Mouse (Mus musculus): ENCODE results near the gene Ifnz. TPM values are rescaled to one million over a fixed set of nuclear protein-coding genes. Genes with fewer than 3 reads are reported as not detected.
A peak's percentile ranks its signal among the peaks of the same experiment; 100 is the strongest.
"Not testable (repeated sequence)": the region's sequence is repeated elsewhere in the genome, so short reads cannot be mapped to it uniquely, and the experiment has no call there.

Ifnz gene
- polyA plus RNA-seq, 1 experiment from 2014 or later, result not detected

GRCm38 (mm10) chr4:88793936-88794675 lies 12.2 kb downstream of the Ifnz start, which contains the start of gene Gm13275:
TSS of gene Gm13275 (plus strand) at chr4:88794487.
- 0% methylated on average over 8 of the region's 52 CpGs for WGBS
- not testable (repeated sequence) for H3K4me3 ChIP-seq; H3K4me1 ChIP-seq; H3K27ac ChIP-seq; ATAC-seq (ENCODE audit: low FRiP score); H3K9ac ChIP-seq; H3K36me3 ChIP-seq; H3K4me2 ChIP-seq (replicated peaks); H3K9me3 ChIP-seq (replicated peaks); H3K27me3 ChIP-seq

DNA sequence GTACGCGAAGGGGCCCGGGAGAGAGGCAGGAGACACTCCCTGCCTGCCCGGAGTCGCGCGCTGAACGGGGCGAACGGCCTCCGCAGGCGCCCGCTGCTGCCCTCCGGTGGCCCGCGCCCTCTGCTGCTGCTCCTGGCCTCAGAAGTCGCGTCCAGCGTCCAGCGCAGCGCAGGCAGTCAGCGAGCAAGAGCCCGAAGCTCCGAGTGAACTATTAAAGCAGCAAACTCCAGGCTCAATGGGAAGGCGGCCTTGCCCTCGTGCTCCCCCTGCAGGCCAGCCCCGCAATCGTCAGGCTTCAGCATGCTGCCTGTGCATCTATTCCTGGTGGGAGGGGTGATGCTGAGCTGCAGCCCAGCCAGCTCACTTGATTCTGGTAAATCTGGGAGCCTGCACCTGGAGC lies 15.2 kb downstream of the Ifnz start, which contains the start of gene Gm13279:
Gm13279 (plus strand) TSS at position 301 of the 400 bp plus-strand sequence.
- no CpG with 5 or more reads among the region's 28 CpGs for WGBS
- H3K27ac ChIP-seq; ATAC-seq (ENCODE audit: low FRiP score): not testable (repeated sequence)

DNA sequence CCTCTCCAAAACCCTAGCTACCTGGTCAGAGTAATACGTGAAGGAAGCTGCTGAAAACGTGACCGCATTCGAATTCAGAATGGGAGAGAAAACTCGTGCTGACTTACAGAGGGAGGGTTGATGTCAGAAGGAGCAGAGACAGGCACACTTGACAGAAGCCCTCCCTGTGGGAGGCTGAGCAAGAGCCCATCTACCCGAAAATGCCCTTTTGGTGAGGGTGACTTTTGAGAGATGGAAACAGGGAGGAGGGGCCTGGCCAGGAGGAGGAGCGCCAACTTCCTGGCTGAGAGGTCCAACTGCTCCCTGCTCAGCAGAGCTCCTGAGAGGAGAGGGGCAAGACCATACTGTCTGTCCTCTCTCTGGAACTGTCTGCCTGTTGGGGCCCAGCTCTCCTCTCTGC lies 17.4 kb downstream of the Ifnz start, which contains the start of gene Gm13285:
Gm13285 (plus strand) TSS at position 301 of the 400 bp plus-strand sequence.
- not testable (repeated sequence) for H3K27ac ChIP-seq; ATAC-seq (ENCODE audit: low FRiP score); H3K4me3 ChIP-seq; H3K4me2 ChIP-seq (replicated peaks); H3K9ac ChIP-seq; H3K27me3 ChIP-seq; H3K36me3 ChIP-seq; H3K4me1 ChIP-seq; H3K9me3 ChIP-seq (replicated peaks)
- 13% methylated on average over 5 of the region's 7 CpGs for WGBS

More for the DNA sequence above, 15.2 kb downstream of the Ifnz start, which contains the start of gene Gm13279:
- H3K27me3 ChIP-seq; H3K36me3 ChIP-seq; H3K9ac ChIP-seq; H3K9me3 ChIP-seq (replicated peaks); H3K4me2 ChIP-seq (replicated peaks); H3K4me3 ChIP-seq; H3K4me1 ChIP-seq: not testable (repeated sequence)

DNA sequence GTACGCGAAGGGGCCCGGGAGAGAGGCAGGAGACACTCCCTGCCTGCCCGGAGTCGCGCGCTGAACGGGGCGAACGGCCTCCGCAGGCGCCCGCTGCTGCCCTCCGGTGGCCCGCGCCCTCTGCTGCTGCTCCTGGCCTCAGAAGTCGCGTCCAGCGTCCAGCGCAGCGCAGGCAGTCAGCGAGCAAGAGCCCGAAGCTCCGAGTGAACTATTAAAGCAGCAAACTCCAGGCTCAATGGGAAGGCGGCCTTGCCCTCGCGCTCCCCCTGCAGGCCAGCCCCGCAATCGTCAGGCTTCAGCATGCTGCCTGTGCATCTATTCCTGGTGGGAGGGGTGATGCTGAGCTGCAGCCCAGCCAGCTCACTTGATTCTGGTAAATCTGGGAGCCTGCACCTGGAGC lies 21.0 kb downstream of the Ifnz start, which contains the start of gene Gm13287:
Gm13287 (plus strand) TSS at position 301 of the 400 bp plus-strand sequence.
- ATAC-seq (ENCODE audit: low FRiP score); H3K27me3 ChIP-seq; H3K4me2 ChIP-seq (replicated peaks); H3K4me1 ChIP-seq; H3K36me3 ChIP-seq; H3K9me3 ChIP-seq (replicated peaks); H3K27ac ChIP-seq; H3K9ac ChIP-seq; H3K4me3 ChIP-seq: not testable (repeated sequence)
- no CpG with 5 or more reads among the region's 29 CpGs for WGBS

DNA sequence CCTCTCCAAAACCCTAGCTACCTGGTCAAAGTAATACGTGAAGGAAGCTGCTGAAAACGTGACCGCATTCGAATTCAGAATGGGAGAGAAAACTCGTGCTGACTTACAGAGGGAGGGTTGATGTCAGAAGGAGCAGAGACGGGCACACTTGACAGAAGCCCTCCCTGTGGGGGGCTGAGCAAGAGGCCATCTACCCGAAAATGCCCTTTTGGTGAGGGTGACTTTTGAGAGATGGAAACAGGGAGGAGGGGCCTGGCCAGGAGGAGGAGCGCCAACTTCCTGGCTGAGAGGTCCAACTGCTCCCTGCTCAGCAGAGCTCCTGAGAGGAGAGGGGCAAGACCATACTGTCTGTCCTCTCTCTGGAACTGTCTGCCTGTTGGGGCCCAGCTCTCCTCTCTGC lies 23.3 kb downstream of the Ifnz start, which contains the start of gene Gm13288:
Gm13288 (plus strand) TSS at position 301 of the 400 bp plus-strand sequence.
- peak within 1 kb of the TSS; percentile 43 for H3K4me2 ChIP-seq (replicated peaks)
- not testable (repeated sequence) for H3K4me1 ChIP-seq; ATAC-seq (ENCODE audit: low FRiP score); H3K9me3 ChIP-seq (replicated peaks); H3K36me3 ChIP-seq; H3K4me3 ChIP-seq; H3K27ac ChIP-seq; H3K27me3 ChIP-seq; H3K9ac ChIP-seq
- WGBS, result no CpG with 5 or more reads among the region's 8 CpGs

DNA sequence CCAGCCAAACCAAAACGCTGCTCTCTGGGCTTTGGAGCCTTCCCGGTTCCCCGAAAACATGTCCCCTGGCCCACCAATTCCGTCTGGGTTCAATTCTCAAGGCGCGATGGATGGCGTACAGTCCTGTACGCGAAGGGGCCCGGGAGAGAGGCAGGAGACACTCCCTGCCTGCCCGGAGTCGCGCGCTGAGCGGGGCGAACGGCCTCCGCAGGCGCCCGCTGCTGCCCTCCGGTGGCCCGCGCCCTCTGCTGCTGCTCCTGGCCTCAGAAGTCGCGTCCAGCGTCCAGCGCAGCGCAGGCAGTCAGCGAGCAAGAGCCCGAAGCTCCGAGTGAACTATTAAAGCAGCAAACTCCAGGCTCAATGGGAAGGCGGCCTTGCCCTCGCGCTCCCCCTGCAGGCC lies 23.8 kb downstream of the Ifnz start:
- 0% methylated on average over 7 of the region's 34 CpGs for WGBS

DNA sequence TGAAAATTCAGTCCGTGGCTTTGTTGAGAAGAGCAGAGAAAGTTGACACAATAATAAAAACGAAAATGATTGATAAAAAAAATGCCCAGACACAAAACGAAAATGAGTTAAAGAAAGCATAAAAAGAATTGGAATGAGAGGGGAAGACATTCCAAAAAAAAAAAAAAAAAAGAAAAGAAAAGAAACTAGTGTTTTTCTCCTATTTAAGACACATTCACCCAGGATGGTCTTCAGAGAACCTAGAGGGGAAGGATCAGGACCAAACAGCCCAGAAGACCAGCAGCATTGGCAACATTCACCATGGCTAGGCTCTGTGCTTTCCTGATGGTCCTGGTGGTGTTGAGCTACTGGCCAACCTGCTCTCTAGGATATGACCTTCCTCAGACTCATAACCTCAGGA lies 34.0 kb downstream of the Ifnz start, which contains the start of gene Ifna7:
Ifna7 (plus strand) TSS at position 301 of the 400 bp plus-strand sequence.
- ATAC-seq (ENCODE audit: low FRiP score), result no peak
- WGBS, result 69% methylated on average over 3 of the region's 3 CpGs

More for the DNA sequence above, 23.8 kb downstream of the Ifnz start:
- not testable (repeated sequence) for H3K9ac ChIP-seq; H3K27me3 ChIP-seq; H3K4me3 ChIP-seq; H3K4me1 ChIP-seq; H3K9me3 ChIP-seq (replicated peaks); H3K27ac ChIP-seq; ATAC-seq (ENCODE audit: low FRiP score); H3K36me3 ChIP-seq
- H3K4me2 ChIP-seq (replicated peaks), result peak overlapping the region; percentile 43

GRCm38 (mm10) chr4:88819659-88820058 lies 37.7 kb downstream of the Ifnz start, which contains the start of gene Ifna11:
TSS of gene Ifna11 (plus strand) at chr4:88819959.
- Histone ChIP-seq H3K4me1 (no peaks in the 10 kb centered on the region), H3K27ac (no peak within 1 kb of the TSS), H3K27me3 (no peaks in the 10 kb centered on the region; the same call in 1 of the 2 replicates), H3K4me2 (replicated peaks) (no peak within 1 kb of the TSS), H3K9ac (no peak within 1 kb of the TSS), H3K36me3 (no peaks in the 10 kb centered on the region), H3K4me3 (no peak within 1 kb of the TSS), H3K9me3 (replicated peaks) (no peaks in the 10 kb centered on the region)
- whole genome bisulfite sequencing, result 92% methylated on average over 1 of the region's 1 CpGs
- no peak for ATAC-seq (ENCODE audit: low FRiP score)

More for the DNA sequence above, 34.0 kb downstream of the Ifnz start, which contains the start of gene Ifna7:
- H3K9ac ChIP-seq, result no peak within 1 kb of the TSS
- no peak within 1 kb of the TSS for H3K27ac ChIP-seq
- H3K4me2 ChIP-seq (replicated peaks), result no peak within 1 kb of the TSS
- no peaks in the 10 kb centered on the region; the same call in 1 of the 2 replicates for H3K27me3 ChIP-seq
- no peaks in the 10 kb centered on the region for H3K9me3 ChIP-seq (replicated peaks)
- no peak within 1 kb of the TSS for H3K4me3 ChIP-seq
- no peaks in the 10 kb centered on the region for H3K36me3 ChIP-seq
- no peaks in the 10 kb centered on the region for H3K4me1 ChIP-seq

DNA sequence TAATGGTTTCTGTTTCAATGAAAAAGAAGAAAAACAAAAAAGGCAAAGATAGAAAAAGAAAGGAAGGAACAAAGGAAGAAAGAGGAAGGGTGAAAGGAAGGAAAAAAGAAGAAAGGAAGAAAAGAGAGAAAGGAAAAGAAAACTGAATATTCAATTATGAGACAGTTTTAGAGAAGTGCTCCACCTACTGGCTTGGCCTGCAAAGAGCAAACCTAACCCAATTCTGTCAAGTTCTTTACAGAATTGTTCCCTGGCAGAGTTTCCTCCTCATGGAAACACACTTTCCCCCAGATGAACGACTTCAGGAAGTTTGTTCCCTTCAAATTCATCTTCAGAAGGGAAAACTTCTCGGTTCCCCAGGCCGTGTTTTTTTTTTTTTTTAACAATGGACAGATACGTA lies 41.1 kb downstream of the Ifnz start:
- H3K9me3 ChIP-seq (replicated peaks), result no peaks in the 10 kb centered on the region
- WGBS, result 29% methylated on average over 4 of the region's 4 CpGs
- H3K9ac ChIP-seq, result no peak overlapping the region
- no peak for ATAC-seq (ENCODE audit: low FRiP score)
- no peaks in the 10 kb centered on the region for H3K4me1 ChIP-seq
- H3K4me2 ChIP-seq (replicated peaks), result no peak overlapping the region
- no peak overlapping the region for H3K27ac ChIP-seq
- H3K27me3 ChIP-seq, result no peaks in the 10 kb centered on the region
- no peak overlapping the region for H3K4me3 ChIP-seq
- no peaks in the 10 kb centered on the region for H3K36me3 ChIP-seq

GRCm38 (mm10) chr4:88827116-88827515 lies 45.2 kb downstream of the Ifnz start, which contains the start of gene Ifna6:
TSS of gene Ifna6 (plus strand) at chr4:88827416.
- not testable (repeated sequence) for H3K9ac ChIP-seq; H3K4me3 ChIP-seq; H3K27me3 ChIP-seq; ATAC-seq (ENCODE audit: low FRiP score); H3K9me3 ChIP-seq (replicated peaks); H3K27ac ChIP-seq; H3K4me2 ChIP-seq (replicated peaks); H3K36me3 ChIP-seq; H3K4me1 ChIP-seq

- Histone ChIP-seq H3K9me3 (replicated peaks) (no peaks in the 10 kb centered on the region), H3K4me2 (replicated peaks) (no peak overlapping the region), H3K4me3 (no peak overlapping the region), H3K4me1 (no peaks in the 10 kb centered on the region), H3K27ac (no peak overlapping the region), H3K9ac (no peak overlapping the region), H3K27me3 (no peaks in the 10 kb centered on the region), H3K36me3 (no peaks in the 10 kb centered on the region)
- no peak for ATAC-seq (ENCODE audit: low FRiP score)
- WGBS, result 29% methylated on average over 4 of the region's 4 CpGs
These were observed 48.6 kb downstream of the Ifnz start for GRCm38 (mm10) chr4:88830523-88830922.

Measured in hindbrain, embryonic 12.5 days (tissue).